In the genomic region with DNA sequence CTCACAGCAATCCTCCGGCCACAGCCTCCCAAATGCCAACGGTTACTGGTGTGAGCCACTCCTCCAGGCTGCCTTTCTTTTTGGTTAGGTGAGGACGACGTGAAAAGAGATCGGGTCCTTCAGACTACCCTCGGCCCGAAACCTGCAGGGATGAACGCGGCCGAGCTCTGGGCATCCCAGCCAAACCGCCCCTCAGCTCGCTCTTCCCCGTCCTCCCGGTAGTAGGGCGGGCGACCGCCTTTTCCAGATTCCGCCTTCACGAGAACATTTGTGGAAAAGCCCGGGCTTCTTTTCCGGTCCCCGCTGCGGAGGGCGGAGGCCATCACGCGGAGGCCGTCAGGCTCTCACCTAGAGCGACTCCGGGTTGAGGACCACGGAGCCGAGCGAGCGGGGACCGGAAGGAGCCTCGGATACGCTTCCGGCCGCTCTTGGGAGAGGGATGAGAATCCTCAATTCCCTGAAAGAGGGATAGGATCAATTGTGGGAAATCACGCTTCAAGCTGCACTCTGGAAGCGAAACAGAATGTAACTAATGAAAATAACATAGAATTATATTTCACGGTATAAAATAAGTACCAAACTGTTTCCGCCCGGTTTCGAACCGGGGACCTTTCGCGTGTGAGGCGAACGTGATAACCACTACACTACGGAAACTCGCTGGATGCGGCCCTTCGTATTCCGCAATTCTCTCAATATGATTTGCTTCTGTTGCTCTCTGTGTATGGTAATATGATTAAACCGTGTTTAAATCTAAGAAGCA, we compare ENCODE assay signal across 9 mouse cellular contexts. TPM values are rescaled to one million over a fixed set of nuclear protein-coding genes. Genes with fewer than 3 reads are reported as not detected.
DNase-seq lines count a peak whose midpoint lies in the region; ATAC-seq and TF ChIP-seq lines count a peak whose summit lies in the region.
"Had no signal": no experiment of that assay in that cellular context is flagged by ENCODE, and none has a peak within 500 bp of the region (broad histone marks: within the 10 kb centered on the region; RNA-seq: fewer than 3 reads in every experiment).

No protein-coding gene starts in this region.

- H3K9ac ChIP-seq in lung, postnatal 0 days (replicated peaks; ENCODE audit: low read depth) = peak overlapping the region; percentile 73

- ATAC-seq in frontal cortex, adult (ENCODE audit: low TSS enrichment) = peak; percentile 85
- peak; percentile 94 for ATAC-seq in lung, postnatal 0 days

- H3K4me2 ChIP-seq in lung, postnatal 0 days (replicated peaks; ENCODE audit: low read depth, low read length) = peak overlapping the region; percentile 82

- WGBS in hindbrain, embryonic 10.5 days = under 1% methylated on average over 55 of the region's 55 CpGs
- WGBS in lung, postnatal 0 days = under 1% methylated on average over 55 of the region's 55 CpGs

- H3K36me3 ChIP-seq in hindbrain, embryonic 10.5 days = no peaks in the 10 kb centered on the region
- no peaks in the 10 kb centered on the region for H3K36me3 ChIP-seq in lung, postnatal 0 days (ENCODE audit: insufficient read depth, low read length)

- H3K27ac ChIP-seq in hindbrain, embryonic 10.5 days = peak overlapping the region; percentile 98
- H3K27ac ChIP-seq in lung, postnatal 0 days (ENCODE audit: low read length) = peak overlapping the region; percentile 93

- no peaks in the 10 kb centered on the region for H3K9me3 ChIP-seq in hindbrain, embryonic 10.5 days
- no peaks in the 10 kb centered on the region for H3K9me3 ChIP-seq in lung, postnatal 0 days (ENCODE audit: low read length)

- peaks cover 11% of the 10 kb centered on the region for H3K4me1 ChIP-seq in hindbrain, embryonic 10.5 days (replicated peaks)
- H3K4me1 ChIP-seq in lung, postnatal 0 days (ENCODE audit: insufficient read depth, low read depth, low read length) = no peaks in the 10 kb centered on the region

- no peaks in the 10 kb centered on the region for H3K27me3 ChIP-seq in hindbrain, embryonic 10.5 days (ENCODE audit: insufficient read depth, poor library complexity, severe bottlenecking)
- no peaks in the 10 kb centered on the region for H3K27me3 ChIP-seq in lung, postnatal 0 days (replicated peaks; ENCODE audit: insufficient read depth, low read length)

- peak overlapping the region; percentile 74 for H3K4me3 ChIP-seq in hindbrain, embryonic 10.5 days
- H3K4me3 ChIP-seq in lung, postnatal 0 days (ENCODE audit: low read depth, low read length) = peak overlapping the region; percentile 58

- TF ChIP-seq CTCF in lung, postnatal 0 days (IDR thresholded peaks at IDR 0.05) = no peak

- TF ChIP-seq EP300 in lung, postnatal 0 days (IDR thresholded peaks at IDR 0.05) = peak; percentile 66

- peak; percentile 93 for DNase-seq in ES-CJ7 (ENCODE audit: low read depth, low spot score)
- peak; percentile 95 for DNase-seq in cerebellum, adult 8-10 months
- peak; percentile 91 for DNase-seq in hindbrain, embryonic 10.5 days (ENCODE audit: low spot score)
- DNase-seq in layer of hippocampus, postnatal 10 days (ENCODE audit: low spot score in 2 of 2) = peak; percentile 94 to 96
- peak; percentile 92 for DNase-seq in lung, postnatal 0 days (ENCODE audit: low spot score)
- peak; percentile 90 for DNase-seq in ovary, postnatal 10 days (ENCODE audit: low spot score)
- DNase-seq in thymus, postnatal 0 days (ENCODE audit: low spot score) = peak; percentile 94

RNA-seq across cellular contexts. Expression of a gene that starts 20.0 kb away (rescaled TPM):
- polyA plus RNA-seq in hindbrain, embryonic 10.5 days (2016; fragmentation: Nextera tagmentation; extraction: Ambion mirVana) = 0.04 TPM in 1 of 2 replicates, not detected in the other
- total RNA-seq in layer of hippocampus, postnatal 10 days (2021) = not detected
- 0.14 and 0.21 TPM in 2 replicates for polyA plus RNA-seq in lung, postnatal 0 days (2015; fragmentation: Nextera tagmentation; extraction: Ambion mirVana)
- polyA plus RNA-seq in thymus, postnatal 0 days (2015; fragmentation: Nextera tagmentation; extraction: Ambion mirVana) = 0.17 and 0.27 TPM in 2 replicates

RNA-seq across cellular contexts. Expression of a gene that starts 22.1 kb away (rescaled TPM):
- polyA plus RNA-seq in hindbrain, embryonic 10.5 days (2016; fragmentation: Nextera tagmentation; extraction: Ambion mirVana) = 13.4 and 14.5 TPM in 2 replicates
- total RNA-seq in layer of hippocampus, postnatal 10 days (2021) = 1 to 10 TPM; 7.0 to 7.5 TPM
- 8.4 and 8.7 TPM in 2 replicates for polyA plus RNA-seq in lung, postnatal 0 days (2015; fragmentation: Nextera tagmentation; extraction: Ambion mirVana)
- polyA plus RNA-seq in thymus, postnatal 0 days (2015; fragmentation: Nextera tagmentation; extraction: Ambion mirVana) = 13.8 and 15.1 TPM in 2 replicates

RNA-seq across cellular contexts. Expression of a gene that starts 42.9 kb away (rescaled TPM):
- 0.29 and 0.35 TPM in 2 replicates for polyA plus RNA-seq in hindbrain, embryonic 10.5 days (2016; fragmentation: Nextera tagmentation; extraction: Ambion mirVana)
- total RNA-seq in layer of hippocampus, postnatal 10 days (2021) = under 1 TPM; 0.53 to 0.58 TPM
- polyA plus RNA-seq in lung, postnatal 0 days (2015; fragmentation: Nextera tagmentation; extraction: Ambion mirVana) = 0.06 and 0.07 TPM in 2 replicates
- 0.65 and 0.85 TPM in 2 replicates for polyA plus RNA-seq in thymus, postnatal 0 days (2015; fragmentation: Nextera tagmentation; extraction: Ambion mirVana)
- polyA plus RNA-seq: gonadal fat pad, adult 2 months had no signal

Comparison
In these comparisons a context has a peak if more than half of its experiments do, and no peak if none do; other contexts are left out.
1. Peak in every context shown above with its lines: DNase-seq, ATAC-seq, H3K4me3 ChIP-seq and H3K27ac ChIP-seq.